Mouse (Mus musculus): Measurements from ENCODE around the gene Hoxa11.

GRCm38 (mm10) chr6:52252016-52252774 lies 6.6 kb upstream of the Hoxa11 start:
- TF ChIP-seq EP300 (IDR thresholded peaks at IDR 0.05; ENCODE audit: insufficient read depth, low read depth, low read length) (no peak), CTCF (IDR thresholded peaks at IDR 0.05; ENCODE audit: low read depth, low read length) (no peak), POLR2A (IDR thresholded peaks at IDR 0.05; ENCODE audit: insufficient read depth, low read length) (no peak)

Measured in ES-Bruce4 (cell line).